In the genomic region with DNA sequence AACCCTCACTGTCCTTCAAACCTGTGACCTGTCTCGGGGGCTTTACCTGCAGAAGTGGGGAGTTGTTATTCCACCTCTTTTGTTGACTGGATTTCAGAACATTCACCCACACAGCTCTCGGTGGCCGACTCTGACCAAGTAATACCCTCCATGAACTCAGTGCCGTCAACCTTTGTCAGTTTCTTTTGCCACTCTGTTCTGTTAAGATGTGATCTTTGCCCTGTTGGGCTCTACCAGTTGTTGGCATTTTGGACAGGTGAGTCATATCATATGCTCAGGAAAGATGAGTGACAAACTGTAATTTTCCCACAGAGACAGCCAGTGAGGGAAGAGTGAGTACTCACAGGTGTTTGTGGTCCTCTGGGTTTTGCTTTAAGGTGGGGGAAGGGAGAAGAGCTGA, we compare ENCODE assay signal across 22 mouse cellular contexts. TPM values are rescaled to one million over a fixed set of nuclear protein-coding genes. Genes with fewer than 3 reads are reported as not detected.
DNase-seq lines count a peak whose midpoint lies in the region; ATAC-seq and TF ChIP-seq lines count a peak whose summit lies in the region.
"Had no signal": no experiment of that assay in that cellular context is flagged by ENCODE, and none has a peak within 500 bp of the region (broad histone marks: within the 10 kb centered on the region; RNA-seq: fewer than 3 reads in every experiment).

No protein-coding gene starts in this region.

- ATAC-seq in intestine, postnatal 0 days = peak; percentile 63
- no peak for ATAC-seq in intestine, embryonic 15.5 days
- ATAC-seq in liver, postnatal 0 days = no peak
- ATAC-seq: forebrain, embryonic 14.5 days; forebrain, embryonic 16.5 days had no signal

- no peak for TF ChIP-seq POLR2A in liver, adult 2 months (IDR thresholded peaks at IDR 0.05; ENCODE audit: extremely low read depth, insufficient read depth, low read length)

- no peak overlapping the region for H3K27ac ChIP-seq in gastrocnemius, adult 2 months
- H3K27ac ChIP-seq in intestine, postnatal 0 days (ENCODE audit: low read depth, low read length) = peak overlapping the region; percentile 54
- no peak overlapping the region for H3K27ac ChIP-seq in intestine, embryonic 15.5 days
- no peak overlapping the region for H3K27ac ChIP-seq in liver, adult 2 months (replicated peaks; ENCODE audit: insufficient read depth, low read depth, low read length)
- no peak overlapping the region for H3K27ac ChIP-seq in liver, postnatal 0 days (ENCODE audit: low read depth)
- H3K27ac ChIP-seq: embryonic facial prominence, embryonic 13.5 days; embryonic facial prominence, embryonic 15.5 days; forebrain, embryonic 10.5 days; forebrain, embryonic 12.5 days had no signal

- H3K9me3 ChIP-seq in intestine, postnatal 0 days (ENCODE audit: control insufficient read depth) = no peaks in the 10 kb centered on the region
- H3K9me3 ChIP-seq in intestine, embryonic 15.5 days = no peaks in the 10 kb centered on the region
- H3K9me3 ChIP-seq in liver, postnatal 0 days (ENCODE audit: low read length) = no peaks in the 10 kb centered on the region
- H3K9me3 ChIP-seq: embryonic facial prominence, embryonic 13.5 days; embryonic facial prominence, embryonic 15.5 days; forebrain, embryonic 10.5 days; forebrain, embryonic 12.5 days had no signal

- no peaks in the 10 kb centered on the region for H3K27me3 ChIP-seq in intestine, postnatal 0 days (replicated peaks; ENCODE audit: control insufficient read depth, insufficient read depth, low read length)
- no peaks in the 10 kb centered on the region for H3K27me3 ChIP-seq in intestine, embryonic 15.5 days (replicated peaks)
- H3K27me3 ChIP-seq in liver, adult 2 months (ENCODE audit: control insufficient read depth, insufficient read depth, low read length) = no peaks in the 10 kb centered on the region
- H3K27me3 ChIP-seq in liver, postnatal 0 days (ENCODE audit: insufficient read depth, low read length) = no peaks in the 10 kb centered on the region
- H3K27me3 ChIP-seq: embryonic facial prominence, embryonic 13.5 days; embryonic facial prominence, embryonic 15.5 days; forebrain, embryonic 12.5 days had no signal

- H3K4me2 ChIP-seq in intestine, postnatal 0 days (replicated peaks; ENCODE audit: low read depth) = no peak overlapping the region
- no peak overlapping the region for H3K4me2 ChIP-seq in intestine, embryonic 15.5 days (replicated peaks)
- H3K4me2 ChIP-seq in liver, postnatal 0 days (ENCODE audit: low read depth, low read length) = no peak overlapping the region
- H3K4me2 ChIP-seq: embryonic facial prominence, embryonic 13.5 days; embryonic facial prominence, embryonic 15.5 days; forebrain, embryonic 12.5 days had no signal

- no peak overlapping the region for H3K4me3 ChIP-seq in gastrocnemius, adult 2 months
- H3K4me3 ChIP-seq in intestine, postnatal 0 days (ENCODE audit: low read depth, low read length) = no peak overlapping the region
- no peak overlapping the region for H3K4me3 ChIP-seq in intestine, embryonic 15.5 days (replicated peaks)
- no peak overlapping the region for H3K4me3 ChIP-seq in liver, adult 2 months (ENCODE audit: insufficient read depth, low read depth, low read length)
- no peak overlapping the region for H3K4me3 ChIP-seq in liver, postnatal 0 days (ENCODE audit: low read depth, low read length)
- H3K4me3 ChIP-seq: embryonic facial prominence, embryonic 13.5 days; embryonic facial prominence, embryonic 15.5 days; erythroblast, embryonic 14.5 days; forebrain, embryonic 10.5 days; forebrain, embryonic 12.5 days had no signal

- 66% methylated on average over 4 of the region's 4 CpGs for WGBS in intestine, postnatal 0 days
- 92% methylated on average over 4 of the region's 4 CpGs for whole genome bisulfite sequencing in intestine, embryonic 15.5 days
- WGBS in liver, adult 2 months = 40% methylated on average over 4 of the region's 4 CpGs
- WGBS in liver, postnatal 0 days (ENCODE audit: insufficient replicate concordance) = 84% methylated on average over 4 of the region's 4 CpGs

- TF ChIP-seq EP300 in liver, postnatal 0 days (IDR thresholded peaks at IDR 0.05; ENCODE audit: low read depth) = no peak

- no peak overlapping the region for H3K9ac ChIP-seq in intestine, postnatal 0 days (ENCODE audit: low read depth, low read length)
- H3K9ac ChIP-seq in intestine, embryonic 15.5 days = no peak overlapping the region
- H3K9ac ChIP-seq in liver, adult 2 months (ENCODE audit: low read depth, low read length) = no peak overlapping the region
- H3K9ac ChIP-seq in liver, postnatal 0 days (replicated peaks) = no peak overlapping the region
- H3K9ac ChIP-seq: embryonic facial prominence, embryonic 13.5 days; embryonic facial prominence, embryonic 15.5 days; forebrain, embryonic 12.5 days had no signal

- DNase-seq in gastrocnemius, adult 2 months = peak; percentile 8
- no peak for DNase-seq in gastrocnemius, postnatal 14 days
- DNase-seq in liver, adult 2 months (ENCODE audit: extremely low read depth, low read depth, low spot score) = peak; percentile 56
- DNase-seq in liver, postnatal 0 days = no peak
- DNase-seq: adrenal gland, adult 2 months; adrenal gland, postnatal 25 days; cerebellum, adult 11 months; cerebellum, adult 18-20 months; cerebellum, adult 8-10 months; cerebellum, adult 9-11 months; cerebellum, postnatal 14 days; cerebellum, postnatal 36 days; embryo, embryonic 11 days had no signal

- H3K4me1 ChIP-seq in intestine, postnatal 0 days (replicated peaks; ENCODE audit: control insufficient read depth, insufficient read depth, low read length) = no peaks in the 10 kb centered on the region
- H3K4me1 ChIP-seq in intestine, embryonic 15.5 days (replicated peaks) = no peaks in the 10 kb centered on the region
- H3K4me1 ChIP-seq in liver, adult 2 months (ENCODE audit: control insufficient read depth, insufficient read depth, low read length) = 0 out of 2 replicates have a peak, but pooled peaks cover under 1% of the 10 kb centered on the region
- no peaks in the 10 kb centered on the region for H3K4me1 ChIP-seq in liver, postnatal 0 days (ENCODE audit: insufficient read depth)
- H3K4me1 ChIP-seq: embryonic facial prominence, embryonic 13.5 days; embryonic facial prominence, embryonic 15.5 days; forebrain, embryonic 10.5 days; forebrain, embryonic 12.5 days had no signal

- H3K36me3 ChIP-seq in intestine, postnatal 0 days (ENCODE audit: control insufficient read depth, insufficient read depth) = peaks cover 54% of the 10 kb centered on the region
- peaks cover 30% of the 10 kb centered on the region for H3K36me3 ChIP-seq in intestine, embryonic 15.5 days
- peaks cover 52% of the 10 kb centered on the region for H3K36me3 ChIP-seq in liver, adult 2 months (ENCODE audit: control insufficient read depth, insufficient read depth, low read length)
- H3K36me3 ChIP-seq in liver, postnatal 0 days (replicated peaks; ENCODE audit: insufficient read depth, low read length) = peaks cover 48% of the 10 kb centered on the region

- intact Hi-C loops in gastrocnemius, adult 2 months (cut with DNase I) = no loop called here
- intact Hi-C loops in gastrocnemius, postnatal 14 days (cut with DNase I; ENCODE audit: low total_unique reads) = no loop called here

- H3K79me2 ChIP-seq in liver, adult 2 months (ENCODE audit: control insufficient read depth, insufficient read depth, low read length) = no peaks in the 10 kb centered on the region; the same call in 1 of the 2 replicates

- no peak for TF ChIP-seq CTCF in gastrocnemius, adult 2 months (IDR thresholded peaks at IDR 0.05)
- TF ChIP-seq CTCF in intestine, postnatal 0 days (IDR thresholded peaks at IDR 0.05; ENCODE audit: low read depth) = no peak
- TF ChIP-seq CTCF in liver, adult 2 months (IDR thresholded peaks at IDR 0.05; ENCODE audit: low read depth, low read length) = no peak
- TF ChIP-seq CTCF in liver, postnatal 0 days (IDR thresholded peaks at IDR 0.05; ENCODE audit: low read depth) = no peak

RNA-seq across cellular contexts. Expression of a gene that starts 47.5 kb away (rescaled TPM):
- total RNA-seq in gastrocnemius, adult 2 months (2021) = 10 to 100 TPM; 55.2 to 80.0 TPM
- 10 to 100 TPM; 53.5 to 93.5 TPM for total RNA-seq in gastrocnemius, postnatal 14 days (2021)
- 35.4 and 35.6 TPM in 2 replicates for polyA plus RNA-seq in intestine, postnatal 0 days (2015; fragmentation: Nextera tagmentation; extraction: Ambion mirVana)
- polyA plus RNA-seq in intestine, embryonic 15.5 days (2015; fragmentation: Nextera tagmentation; extraction: Ambion mirVana) = 46.1 and 49.4 TPM in 2 replicates
- total RNA-seq in liver, adult 2 months (2014; rRNA removed) = 67.4 and 78.9 TPM in 2 replicates
- 34.3 and 36.4 TPM in 2 replicates for polyA plus RNA-seq in liver, adult 2 months (2012; rRNA removed)
- polyA plus RNA-seq in liver, postnatal 0 days (2015; fragmentation: Nextera tagmentation; extraction: Ambion mirVana) = 24.0 and 25.5 TPM in 2 replicates

Comparison
In these comparisons a context has a peak if more than half of its experiments do, and no peak if none do; other contexts are left out.
1. DNase-seq: peak in gastrocnemius, adult 2 months (single experiment) and liver, adult 2 months (single experiment); none in gastrocnemius, postnatal 14 days (single experiment) and liver, postnatal 0 days (single experiment).